Mouse (Mus musculus) adrenal gland, adult 8-10 months (tissue): ENCODE measurements around the gene Stard3. TPM values are rescaled to one million over a fixed set of nuclear protein-coding genes. Genes with fewer than 3 reads are reported as not detected.

ENCODE experiments used
- DNase-seq: peaks from one replicate; pipeline ENCODE4 v3.0.0; 2022
- total RNA-seq, 4 experiments: library from RNA; stranded (reverse); gene quantifications; 2 replicates each; pipeline ENCODE4 v1.2.4; 2022

Gene Stard3
- total RNA-seq, 4 experiments from 2014 or later, result 22.4 to 33.9 (median 29.1) TPM

GRCm38 (mm10) chr11:98400161-98400726 lies 42.1 kb downstream of the Stard3 start, which contains the start of gene Pgap3:
Gene Pgap3 (minus strand): TSS chr11:98400490.
- peak; percentile 84 for DNase-seq

GRCm38 (mm10) chr11:98400816-98401215 lies 42.6 kb downstream of the Stard3 start:
- DNase-seq, result no peak

- no peak for DNase-seq
Observed at GRCm38 (mm10) chr11:98406621-98407020, 48.5 kb downstream of the Stard3 start.

- DNase-seq, result no peak
Observed at GRCm38 (mm10) chr11:98408872-98409271, 50.7 kb downstream of the Stard3 start.

GRCm38 (mm10) chr11:98409341-98409822 lies 51.2 kb downstream of the Stard3 start:
- no peak for DNase-seq

- no peak for DNase-seq
Observed at GRCm38 (mm10) chr11:98412273-98412796, 54.2 kb downstream of the Stard3 start, which contains the start of gene Erbb2. Gene Erbb2 (plus strand): TSS chr11:98412470.

GRCm38 (mm10) chr11:98412797-98413301 lies 54.7 kb downstream of the Stard3 start:
- DNase-seq, result no peak

GRCm38 (mm10) chr11:98413731-98414130 lies 55.6 kb downstream of the Stard3 start:
- no peak for DNase-seq

GRCm38 (mm10) chr11:98414162-98414561 lies 56.0 kb downstream of the Stard3 start:
- no peak for DNase-seq

GRCm38 (mm10) chr11:98417074-98417473 lies 58.9 kb downstream of the Stard3 start:
- no peak for DNase-seq

GRCm38 (mm10) chr11:98418273-98418672 lies 60.1 kb downstream of the Stard3 start:
- no peak for DNase-seq

- DNase-seq, result no peak
Observed at GRCm38 (mm10) chr11:98418939-98419547, 60.9 kb downstream of the Stard3 start.

GRCm38 (mm10) chr11:98426592-98426991 lies 68.4 kb downstream of the Stard3 start:
- no peak for DNase-seq

GRCm38 (mm10) chr11:98428436-98428835 lies 70.3 kb downstream of the Stard3 start:
- no peak for DNase-seq

Other genes with a start within 250 kb of the Stard3 start
- gene Fbxl20, start 208.0 kb upstream of the Stard3 start, total RNA-seq, result 10 to 100 TPM; 37.4 to 45.0 (median 41.1) TPM
- 10 to 100 TPM; 62.9 to 72.7 (median 66.6) TPM for gene Med1, start 165.1 kb upstream of the Stard3 start, total RNA-seq
- 10 to 100 TPM; 41.6 to 57.7 (median 49.9) TPM for gene Cdk12, start 155.3 kb upstream of the Stard3 start, total RNA-seq
- gene Neurod2, start 28.7 kb upstream of the Stard3 start, total RNA-seq, result not detected
- under 1 TPM in 3 of 4 experiments, not detected in 1; 0.20 to 0.73 (median 0.56) TPM for gene Ppp1r1b, start 10.0 kb upstream of the Stard3 start, total RNA-seq
- 1 to 10 TPM in 1 of 4 experiments, under 1 TPM in 2, not detected in 1; 0.37 to 1.0 (median 0.73) TPM for gene Tcap, start 25.4 kb downstream of the Stard3 start, total RNA-seq
- gene Pnmt, start 28.1 kb downstream of the Stard3 start, total RNA-seq, result 1,000 to 10,000 TPM in 1 of 4 experiments, 100 to 1,000 TPM in 3; 210 to 1,003 (median 584) TPM
- 10 to 100 TPM in 1 of 4 experiments, 1 to 10 TPM in 3; 5.7 to 10.5 (median 7.5) TPM for gene Pgap3, start 42.1 kb downstream of the Stard3 start, total RNA-seq
- 1 to 10 TPM; 4.4 to 6.6 (median 5.1) TPM for gene Erbb2, start 54.1 kb downstream of the Stard3 start, total RNA-seq
- gene Mien1, start 80.6 kb downstream of the Stard3 start, total RNA-seq, result 100 to 1,000 TPM in 1 of 4 experiments, 10 to 100 TPM in 3; 78.5 to 100 (median 88.6) TPM
- under 1 TPM in 3 of 4 experiments, not detected in 1; 0.13 to 0.70 (median 0.42) TPM for gene Grb7, start 88.0 kb downstream of the Stard3 start, total RNA-seq
- gene Ikzf3, start 187.7 kb downstream of the Stard3 start, total RNA-seq, result 1 to 10 TPM in 1 of 4 experiments, under 1 TPM in 3; 0.49 to 1.0 (median 0.75) TPM
- gene Zpbp2, start 192.7 kb downstream of the Stard3 start, total RNA-seq, result 1 to 10 TPM in 1 of 4 experiments, under 1 TPM in 2, not detected in 1; 0.51 to 1.1 (median 0.74) TPM
- gene Ormdl3, start 229.0 kb downstream of the Stard3 start, total RNA-seq, result 100 to 1,000 TPM; 102 to 147 (median 129) TPM
- not detected for gene Lrrc3c, start 239.9 kb downstream of the Stard3 start, total RNA-seq